In the genomic region with DNA sequence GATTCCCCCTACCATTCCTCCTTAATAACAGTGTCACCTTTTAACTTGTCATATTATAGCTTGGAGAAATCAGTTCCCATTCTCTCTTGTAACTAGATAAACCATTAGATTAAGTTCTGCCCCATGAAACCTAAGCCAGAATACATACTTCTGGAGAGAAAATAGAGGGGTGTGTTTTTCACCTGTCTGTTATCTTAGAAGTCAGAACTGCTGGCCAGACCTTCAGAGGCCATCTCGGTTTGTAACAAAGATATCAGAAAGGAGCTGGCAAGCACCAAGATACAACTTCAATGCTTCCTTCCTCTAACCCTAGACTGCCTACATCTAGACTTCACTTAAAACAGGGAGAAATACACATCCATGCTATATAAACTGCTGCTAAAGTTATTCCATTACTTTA, we compare ENCODE assay signal across 27 mouse cellular contexts. TPM values are rescaled to one million over a fixed set of nuclear protein-coding genes. Genes with fewer than 3 reads are reported as not detected.
"Had no signal": no experiment of that assay in that cellular context is flagged by ENCODE, and none has a peak within 500 bp of the region (broad histone marks: within the 10 kb centered on the region; RNA-seq: fewer than 3 reads in every experiment).

No protein-coding gene starts in this region.

- H3K27ac ChIP-seq: embryonic facial prominence, embryonic 10.5 days; embryonic facial prominence, embryonic 12.5 days; embryonic facial prominence, embryonic 13.5 days; embryonic facial prominence, embryonic 15.5 days; forebrain, embryonic 10.5 days; forebrain, embryonic 12.5 days; forebrain, embryonic 13.5 days; forebrain, embryonic 15.5 days; gastrocnemius, adult 2 months; heart, adult 2 months had no signal

- DNase-seq: cerebellum, adult 8-10 months; cerebellum, adult 9-10 months; cerebellum, adult 9-11 months; cerebellum, postnatal 10 days; cerebellum, postnatal 14 days; cerebellum, postnatal 25 days; embryo, embryonic 11 days; forebrain, postnatal 0 days; gastrocnemius, adult 2 months; gastrocnemius, postnatal 10 days; gastrocnemius, postnatal 14 days; gastrocnemius, postnatal 25 days; gastrocnemius, postnatal 36 days; heart, adult 11 months; heart, adult 18-20 months; heart, adult 2 months had no signal

- H3K27me3 ChIP-seq: embryonic facial prominence, embryonic 12.5 days; embryonic facial prominence, embryonic 13.5 days; embryonic facial prominence, embryonic 15.5 days; forebrain, embryonic 12.5 days; forebrain, embryonic 13.5 days; forebrain, embryonic 15.5 days had no signal

- H3K36me3 ChIP-seq: embryonic facial prominence, embryonic 12.5 days; embryonic facial prominence, embryonic 13.5 days; embryonic facial prominence, embryonic 15.5 days; forebrain, embryonic 15.5 days had no signal

- ATAC-seq: forebrain, embryonic 13.5 days; forebrain, embryonic 14.5 days; forebrain, embryonic 15.5 days; forebrain, embryonic 16.5 days; forebrain, postnatal 0 days had no signal

- H3K9ac ChIP-seq: embryonic facial prominence, embryonic 12.5 days; embryonic facial prominence, embryonic 13.5 days; embryonic facial prominence, embryonic 15.5 days; forebrain, embryonic 12.5 days; forebrain, embryonic 13.5 days; forebrain, embryonic 15.5 days; forebrain, postnatal 0 days had no signal

- H3K9me3 ChIP-seq: embryonic facial prominence, embryonic 10.5 days; embryonic facial prominence, embryonic 12.5 days; embryonic facial prominence, embryonic 15.5 days; forebrain, embryonic 12.5 days; forebrain, embryonic 15.5 days had no signal

- H3K4me2 ChIP-seq: embryonic facial prominence, embryonic 12.5 days; embryonic facial prominence, embryonic 13.5 days; embryonic facial prominence, embryonic 15.5 days; forebrain, embryonic 12.5 days; forebrain, embryonic 13.5 days; forebrain, embryonic 15.5 days had no signal

- H3K4me3 ChIP-seq: embryonic facial prominence, embryonic 10.5 days; embryonic facial prominence, embryonic 12.5 days; embryonic facial prominence, embryonic 13.5 days; embryonic facial prominence, embryonic 15.5 days; erythroblast, embryonic 14.5 days; forebrain, embryonic 10.5 days; forebrain, embryonic 12.5 days; forebrain, embryonic 13.5 days; forebrain, embryonic 15.5 days; gastrocnemius, adult 2 months; heart, adult 2 months had no signal

RNA-seq across cellular contexts. Expression of a gene that starts 55.8 kb away (rescaled TPM):
- polyA plus RNA-seq: erythroblast, embryonic 14.5 days had no signal
